ENCODE assay signal across 31 mouse cellular contexts in genomic region chr2:47891366-47891765, GRCm38 (mm10).
DNase-seq lines count a peak whose midpoint lies in the region; ATAC-seq and TF ChIP-seq lines count a peak whose summit lies in the region.
"Had no signal": no experiment of that assay in that cellular context is flagged by ENCODE, and none has a peak within 500 bp of the region (broad histone marks: within the 10 kb centered on the region; RNA-seq: fewer than 3 reads in every experiment).

No protein-coding gene starts in this region.

- H3K27me3 ChIP-seq in forebrain, embryonic 12.5 days = no peaks in the 10 kb centered on the region
- no peaks in the 10 kb centered on the region for H3K27me3 ChIP-seq in forebrain, postnatal 0 days (ENCODE audit: insufficient read depth, low read length)
- no peaks in the 10 kb centered on the region for H3K27me3 ChIP-seq in hindbrain, embryonic 10.5 days (ENCODE audit: insufficient read depth, poor library complexity, severe bottlenecking)
- no peaks in the 10 kb centered on the region for H3K27me3 ChIP-seq in hindbrain, embryonic 13.5 days
- no peaks in the 10 kb centered on the region for H3K27me3 ChIP-seq in midbrain, embryonic 14.5 days (ENCODE audit: control insufficient read depth, insufficient read depth, low read length)
- H3K27me3 ChIP-seq: embryonic facial prominence, embryonic 15.5 days; heart, embryonic 12.5 days; kidney, embryonic 15.5 days; liver, embryonic 12.5 days; megakaryocyte, embryonic 14.5 days; neural tube, embryonic 15.5 days; Patski; stomach, embryonic 15.5 days had no signal

- 45% methylated on average over 1 of the region's 1 CpGs for WGBS in forebrain, embryonic 12.5 days
- WGBS in forebrain, postnatal 0 days = 39% methylated on average over 1 of the region's 1 CpGs
- WGBS in hindbrain, embryonic 10.5 days = 51% methylated on average over 1 of the region's 1 CpGs
- WGBS in hindbrain, embryonic 13.5 days = 22% methylated on average over 1 of the region's 1 CpGs
- WGBS in midbrain, embryonic 14.5 days = 42% methylated on average over 1 of the region's 1 CpGs
- WGBS in lung, adult 2 months = 48% methylated on average over 1 of the region's 1 CpGs

- H3K9me3 ChIP-seq in forebrain, embryonic 12.5 days = no peaks in the 10 kb centered on the region
- H3K9me3 ChIP-seq in forebrain, postnatal 0 days (ENCODE audit: low read length) = no peaks in the 10 kb centered on the region
- no peaks in the 10 kb centered on the region for H3K9me3 ChIP-seq in hindbrain, embryonic 10.5 days
- no peaks in the 10 kb centered on the region for H3K9me3 ChIP-seq in hindbrain, embryonic 13.5 days
- H3K9me3 ChIP-seq in midbrain, embryonic 14.5 days (ENCODE audit: control insufficient read depth, low read length) = no peaks in the 10 kb centered on the region
- H3K9me3 ChIP-seq: embryonic facial prominence, embryonic 15.5 days; heart, embryonic 12.5 days; kidney, embryonic 15.5 days; liver, embryonic 12.5 days; megakaryocyte, embryonic 14.5 days; neural tube, embryonic 15.5 days; stomach, embryonic 15.5 days had no signal

- H3K9ac ChIP-seq in forebrain, embryonic 12.5 days = no peak overlapping the region
- H3K9ac ChIP-seq in forebrain, postnatal 0 days = no peak overlapping the region
- H3K9ac ChIP-seq in hindbrain, embryonic 13.5 days = no peak overlapping the region
- no peak overlapping the region for H3K9ac ChIP-seq in midbrain, embryonic 14.5 days (replicated peaks; ENCODE audit: low read length)
- H3K9ac ChIP-seq: embryonic facial prominence, embryonic 15.5 days; heart, embryonic 12.5 days; kidney, embryonic 15.5 days; liver, embryonic 12.5 days; liver, postnatal 0 days; neural tube, embryonic 15.5 days; stomach, embryonic 15.5 days had no signal

- DNase-seq in forebrain, postnatal 0 days = no peak
- DNase-seq in hindbrain, embryonic 10.5 days (ENCODE audit: low spot score) = peak; percentile 2
- DNase-seq in brain, embryonic 14.5 days (ENCODE audit: low read depth) = peak; percentile 58
- peak; percentile 1 for DNase-seq in midbrain, embryonic 14.5 days
- no peak for DNase-seq in lung, adult 2 months
- DNase-seq: adrenal gland, postnatal 10 days; cerebellum, adult 11 months; cerebellum, adult 9-10 months; cerebellum, postnatal 36 days; gastrocnemius, adult 2 months; gastrocnemius, postnatal 36 days; heart, adult 2 months; kidney, adult 18-20 months; kidney, postnatal 36 days; left cerebral cortex, postnatal 4 days; liver, postnatal 0 days; lung, postnatal 4 days; right cerebral cortex, postnatal 25 days had no signal

- no peaks in the 10 kb centered on the region for H3K4me1 ChIP-seq in forebrain, embryonic 12.5 days
- H3K4me1 ChIP-seq in forebrain, postnatal 0 days (ENCODE audit: insufficient read depth) = no peaks in the 10 kb centered on the region
- H3K4me1 ChIP-seq in hindbrain, embryonic 10.5 days (replicated peaks) = 0 out of 2 replicates have a peak, but pooled peaks cover 7% of the 10 kb centered on the region
- H3K4me1 ChIP-seq in hindbrain, embryonic 13.5 days (replicated peaks) = peaks cover 4% of the 10 kb centered on the region; the same call in 1 of the 2 replicates
- H3K4me1 ChIP-seq in midbrain, embryonic 14.5 days (ENCODE audit: control insufficient read depth, insufficient read depth, low read length) = no peaks in the 10 kb centered on the region
- H3K4me1 ChIP-seq in lung, adult 2 months (ENCODE audit: control insufficient read depth, insufficient read depth, low read length) = no peaks in the 10 kb centered on the region
- H3K4me1 ChIP-seq: embryonic facial prominence, embryonic 15.5 days; heart, embryonic 12.5 days; kidney, embryonic 15.5 days; liver, embryonic 12.5 days; megakaryocyte, embryonic 14.5 days; neural tube, embryonic 15.5 days; stomach, embryonic 15.5 days had no signal

- H3K27ac ChIP-seq in forebrain, embryonic 12.5 days = no peak overlapping the region
- H3K27ac ChIP-seq in forebrain, postnatal 0 days (ENCODE audit: low read depth, low read length) = no peak overlapping the region
- no peak overlapping the region for H3K27ac ChIP-seq in hindbrain, embryonic 10.5 days
- no peak overlapping the region for H3K27ac ChIP-seq in hindbrain, embryonic 13.5 days
- H3K27ac ChIP-seq in midbrain, embryonic 14.5 days (replicated peaks; ENCODE audit: low read depth, low read length) = no peak overlapping the region
- H3K27ac ChIP-seq: embryonic facial prominence, embryonic 15.5 days; gastrocnemius, adult 2 months; heart, adult 2 months; kidney, embryonic 15.5 days; layer of hippocampus, adult 2 months; left cerebral cortex, adult 2 months; liver, embryonic 12.5 days; neural tube, embryonic 15.5 days; stomach, embryonic 15.5 days had no signal

- H3K4me2 ChIP-seq in forebrain, embryonic 12.5 days = no peak overlapping the region
- no peak overlapping the region for H3K4me2 ChIP-seq in forebrain, postnatal 0 days (ENCODE audit: low read depth)
- H3K4me2 ChIP-seq in hindbrain, embryonic 13.5 days = no peak overlapping the region
- H3K4me2 ChIP-seq in midbrain, embryonic 14.5 days (ENCODE audit: low read length) = no peak overlapping the region
- H3K4me2 ChIP-seq: embryonic facial prominence, embryonic 15.5 days; heart, embryonic 12.5 days; kidney, embryonic 15.5 days; liver, embryonic 12.5 days; neural tube, embryonic 15.5 days; stomach, embryonic 15.5 days had no signal

- H3K4me3 ChIP-seq in forebrain, embryonic 12.5 days (replicated peaks) = no peak overlapping the region
- H3K4me3 ChIP-seq in forebrain, postnatal 0 days (ENCODE audit: low read depth, low read length) = no peak overlapping the region
- no peak overlapping the region for H3K4me3 ChIP-seq in hindbrain, embryonic 10.5 days
- H3K4me3 ChIP-seq in hindbrain, embryonic 13.5 days = no peak overlapping the region
- H3K4me3 ChIP-seq in midbrain, embryonic 14.5 days (replicated peaks; ENCODE audit: low read depth, low read length) = no peak overlapping the region
- H3K4me3 ChIP-seq in lung, adult 2 months (replicated peaks; ENCODE audit: extremely low read depth, low read depth, low read length) = no peak overlapping the region
- H3K4me3 ChIP-seq: embryonic facial prominence, embryonic 15.5 days; gastrocnemius, adult 2 months; heart, adult 2 months; heart, embryonic 12.5 days; kidney, embryonic 15.5 days; layer of hippocampus, adult 2 months; left cerebral cortex, adult 2 months; liver, embryonic 12.5 days; megakaryocyte, embryonic 14.5 days; neural tube, embryonic 15.5 days; stomach, embryonic 15.5 days had no signal

- ATAC-seq in forebrain, embryonic 12.5 days (ENCODE audit: low FRiP score) = 0 out of 2 replicates have a peak, but pooled peaks have one; percentile 41
- ATAC-seq in forebrain, postnatal 0 days = no peak
- ATAC-seq in hindbrain, embryonic 13.5 days (ENCODE audit: low FRiP score) = no peak
- ATAC-seq in midbrain, embryonic 14.5 days (ENCODE audit: low FRiP score, low TSS enrichment) = no peak; the same call in 1 of the 2 replicates
- ATAC-seq: liver, embryonic 12.5 days; liver, postnatal 0 days; lung, postnatal 0 days; Patski had no signal

- H3K36me3 ChIP-seq in forebrain, embryonic 12.5 days (replicated peaks) = no peaks in the 10 kb centered on the region
- H3K36me3 ChIP-seq in forebrain, postnatal 0 days (ENCODE audit: insufficient read depth) = no peaks in the 10 kb centered on the region
- H3K36me3 ChIP-seq in hindbrain, embryonic 10.5 days = no peaks in the 10 kb centered on the region
- H3K36me3 ChIP-seq in hindbrain, embryonic 13.5 days = no peaks in the 10 kb centered on the region
- no peaks in the 10 kb centered on the region for H3K36me3 ChIP-seq in midbrain, embryonic 14.5 days (ENCODE audit: control insufficient read depth, insufficient read depth, low read length)
- H3K36me3 ChIP-seq: embryonic facial prominence, embryonic 15.5 days; heart, embryonic 12.5 days; kidney, embryonic 15.5 days; liver, embryonic 12.5 days; neural tube, embryonic 15.5 days; stomach, embryonic 15.5 days had no signal

- TF ChIP-seq POLR2A in brain, embryonic 14.5 days (IDR thresholded peaks at IDR 0.05; ENCODE audit: borderline replicate concordance, extremely low read depth, insufficient read depth, insufficient read length, poor library complexity, severe bottlenecking) = no peak
- TF ChIP-seq POLR2A in lung, adult 2 months (IDR thresholded peaks at IDR 0.05; ENCODE audit: borderline replicate concordance, extremely low read depth, low read depth, low read length) = no peak

- no peak for TF ChIP-seq CTCF in forebrain, postnatal 0 days (IDR thresholded peaks at IDR 0.05; ENCODE audit: low read depth)
- no peak for TF ChIP-seq CTCF in brain, embryonic 14.5 days (IDR thresholded peaks at IDR 0.05; ENCODE audit: borderline replicate concordance, extremely low read depth, insufficient read depth, insufficient read length)
- TF ChIP-seq CTCF in lung, adult 2 months (IDR thresholded peaks at IDR 0.05; ENCODE audit: insufficient read depth, low read length) = no peak

Comparison
In these comparisons a context has a peak if more than half of its experiments do, and no peak if none do; other contexts are left out.
1. DNase-seq: peak in hindbrain, embryonic 10.5 days (single experiment), brain, embryonic 14.5 days (single experiment) and midbrain, embryonic 14.5 days (single experiment); none in forebrain, postnatal 0 days (single experiment) and lung, adult 2 months (single experiment).